Mouse (Mus musculus): ENCODE measurements around the gene Hacd3. TPM values are rescaled to one million over a fixed set of nuclear protein-coding genes. Genes with fewer than 3 reads are reported as not detected.

The Hacd3 gene
- total and polyA plus RNA-seq, 3 experiments, result 3.3 to 48.1 (median 22.3) TPM

GRCm38 (mm10) chr9:64960117-64960977, 61.1 kb downstream of the Hacd3 start, which contains the start of gene Ints14:
TSS of gene Ints14 (plus strand) at chr9:64960905.
- Histone ChIP-seq H3K4me3 (ENCODE audit: low read depth, low read length) (peak within 1 kb of the TSS; percentile 85), H3K9me3 (replicated peaks) (no peaks in the 10 kb centered on the region), H3K27me3 (ENCODE audit: insufficient read depth, low read length) (no peaks in the 10 kb centered on the region), H3K4me1 (ENCODE audit: insufficient read depth, low read depth, low read length) (peaks cover 31% of the 10 kb centered on the region), H3K36me3 (replicated peaks) (peaks cover 35% of the 10 kb centered on the region)
- DNase-seq (ENCODE audit: low spot score) (peak; percentile 92), ATAC-seq (ENCODE audit: extremely low read depth, insufficient number of reproducible peaks, low FRiP score, poor library complexity, severe bottlenecking) (peak; percentile 91)
- no peak for TF ChIP-seq TAL1 (conservative IDR thresholded peaks at IDR 0.05; ENCODE audit: low read depth, low read length)
- peak; percentile 53 for TF ChIP-seq CTCF (IDR thresholded peaks at IDR 0.05; ENCODE audit: low read depth, low read length)

GRCm38 (mm10) chr9:64957276-64957675, 64.2 kb downstream of the Hacd3 start:
- H3K4me1 ChIP-seq (ENCODE audit: insufficient read depth, low read depth, low read length), result peaks cover 28% of the 10 kb centered on the region
- H3K9me3 ChIP-seq (replicated peaks), result no peaks in the 10 kb centered on the region
- ATAC-seq (ENCODE audit: extremely low read depth, insufficient number of reproducible peaks, low FRiP score, poor library complexity, severe bottlenecking) (no peak), DNase-seq (ENCODE audit: low spot score) (no peak)
- peaks cover 5% of the 10 kb centered on the region for H3K36me3 ChIP-seq (replicated peaks)
- no peak overlapping the region for H3K4me3 ChIP-seq (ENCODE audit: low read depth, low read length)
- H3K27me3 ChIP-seq (ENCODE audit: insufficient read depth, low read length), result peaks cover 16% of the 10 kb centered on the region
- TF ChIP-seq TAL1 (conservative IDR thresholded peaks at IDR 0.05; ENCODE audit: low read depth, low read length), result no peak
- no peak for TF ChIP-seq GATA1 (IDR thresholded peaks at IDR 0.05; ENCODE audit: borderline replicate concordance, low read length)
- no peak for TF ChIP-seq GATA2 (IDR thresholded peaks at IDR 0.05; ENCODE audit: borderline replicate concordance, low read depth, low read length)
- no peak for TF ChIP-seq CTCF (IDR thresholded peaks at IDR 0.05; ENCODE audit: low read depth, low read length)
- TF ChIP-seq POLR2AphosphoS5 (IDR thresholded peaks at IDR 0.05; ENCODE audit: insufficient replicate concordance, low read depth, low read length), result no peak

- ATAC-seq (ENCODE audit: extremely low read depth, insufficient number of reproducible peaks, low FRiP score, poor library complexity, severe bottlenecking), result no peak
- peaks cover 20% of the 10 kb centered on the region for H3K4me1 ChIP-seq (ENCODE audit: insufficient read depth, low read depth, low read length)
- DNase-seq (ENCODE audit: low spot score), result peak; percentile 64
- H3K27me3 ChIP-seq (ENCODE audit: insufficient read depth, low read length), result peaks cover 25% of the 10 kb centered on the region
- TF ChIP-seq CTCF (IDR thresholded peaks at IDR 0.05; ENCODE audit: low read depth, low read length), result no peak
- TF ChIP-seq GATA1 (IDR thresholded peaks at IDR 0.05; ENCODE audit: borderline replicate concordance, low read length), result no peak
- no peak for TF ChIP-seq POLR2AphosphoS5 (IDR thresholded peaks at IDR 0.05; ENCODE audit: insufficient replicate concordance, low read depth, low read length)
- TF ChIP-seq GATA2 (IDR thresholded peaks at IDR 0.05; ENCODE audit: borderline replicate concordance, low read depth, low read length), result no peak
- TF ChIP-seq TAL1 (conservative IDR thresholded peaks at IDR 0.05; ENCODE audit: low read depth, low read length), result no peak
- no peaks in the 10 kb centered on the region for H3K9me3 ChIP-seq (replicated peaks)
- peak overlapping the region; percentile 35; the same call in 1 of the 2 replicates for H3K4me3 ChIP-seq (ENCODE audit: low read depth, low read length)
- no peaks in the 10 kb centered on the region for H3K36me3 ChIP-seq (replicated peaks)
Observed at GRCm38 (mm10) chr9:64956337-64956736, 65.2 kb downstream of the Hacd3 start.

- DNase-seq (ENCODE audit: low spot score), result no peak
- no peak for ATAC-seq (ENCODE audit: extremely low read depth, insufficient number of reproducible peaks, low FRiP score, poor library complexity, severe bottlenecking)
- no peaks in the 10 kb centered on the region for H3K36me3 ChIP-seq (replicated peaks)
- H3K4me3 ChIP-seq (ENCODE audit: low read depth, low read length), result no peak overlapping the region
- H3K27me3 ChIP-seq (ENCODE audit: insufficient read depth, low read length), result peaks cover 52% of the 10 kb centered on the region
- TF ChIP-seq GATA1 (IDR thresholded peaks at IDR 0.05; ENCODE audit: borderline replicate concordance, low read length) (no peak), CTCF (IDR thresholded peaks at IDR 0.05; ENCODE audit: low read depth, low read length) (no peak), POLR2AphosphoS5 (IDR thresholded peaks at IDR 0.05; ENCODE audit: insufficient replicate concordance, low read depth, low read length) (no peak), TAL1 (conservative IDR thresholded peaks at IDR 0.05; ENCODE audit: low read depth, low read length) (no peak), GATA2 (IDR thresholded peaks at IDR 0.05; ENCODE audit: borderline replicate concordance, low read depth, low read length) (no peak)
- peaks cover 9% of the 10 kb centered on the region for H3K4me1 ChIP-seq (ENCODE audit: insufficient read depth, low read depth, low read length)
- no peaks in the 10 kb centered on the region for H3K9me3 ChIP-seq (replicated peaks)
Observed at GRCm38 (mm10) chr9:64953190-64953589, 68.3 kb downstream of the Hacd3 start.

GRCm38 (mm10) chr9:64952055-64952454, 69.4 kb downstream of the Hacd3 start:
- ATAC-seq (ENCODE audit: extremely low read depth, insufficient number of reproducible peaks, low FRiP score, poor library complexity, severe bottlenecking) (no peak), DNase-seq (ENCODE audit: low spot score) (no peak)
- H3K9me3 ChIP-seq (replicated peaks), result no peaks in the 10 kb centered on the region
- no peaks in the 10 kb centered on the region for H3K36me3 ChIP-seq (replicated peaks)
- TF ChIP-seq POLR2AphosphoS5 (IDR thresholded peaks at IDR 0.05; ENCODE audit: insufficient replicate concordance, low read depth, low read length) (no peak), CTCF (IDR thresholded peaks at IDR 0.05; ENCODE audit: low read depth, low read length) (no peak), TAL1 (conservative IDR thresholded peaks at IDR 0.05; ENCODE audit: low read depth, low read length) (no peak), GATA2 (IDR thresholded peaks at IDR 0.05; ENCODE audit: borderline replicate concordance, low read depth, low read length) (no peak), GATA1 (IDR thresholded peaks at IDR 0.05; ENCODE audit: borderline replicate concordance, low read length) (no peak)
- no peak overlapping the region for H3K4me3 ChIP-seq (ENCODE audit: low read depth, low read length)
- peaks cover 7% of the 10 kb centered on the region for H3K4me1 ChIP-seq (ENCODE audit: insufficient read depth, low read depth, low read length)
- peaks cover 63% of the 10 kb centered on the region for H3K27me3 ChIP-seq (ENCODE audit: insufficient read depth, low read length)

GRCm38 (mm10) chr9:64951161-64951657, 70.3 kb downstream of the Hacd3 start, which contains the start of gene Slc24a1:
TSS of gene Slc24a1 (minus strand) at chr9:64951607.
- no peak for DNase-seq (ENCODE audit: low spot score)
- no peak for ATAC-seq (ENCODE audit: extremely low read depth, insufficient number of reproducible peaks, low FRiP score, poor library complexity, severe bottlenecking)
- Histone ChIP-seq H3K4me3 (ENCODE audit: low read depth, low read length) (no peak within 1 kb of the TSS), H3K4me1 (ENCODE audit: insufficient read depth, low read depth, low read length) (no peaks in the 10 kb centered on the region), H3K9me3 (replicated peaks) (no peaks in the 10 kb centered on the region), H3K36me3 (replicated peaks) (no peaks in the 10 kb centered on the region), H3K27me3 (ENCODE audit: insufficient read depth, low read length) (peaks cover 72% of the 10 kb centered on the region)
- TF ChIP-seq CTCF (IDR thresholded peaks at IDR 0.05; ENCODE audit: low read depth, low read length), result no peak
